Mouse (Mus musculus) intestine, embryonic 16.5 days (tissue): ENCODE data around the gene Macf1. TPM values are rescaled to one million over a fixed set of nuclear protein-coding genes. Genes with fewer than 3 reads are reported as not detected.

ENCODE experiments used
- ATAC-seq: fragments of 200-750 bp; cut with Nextera tagmentation; 2 replicates; pipeline ENCODE4 v1.8.0; 2017; ENCODE audit warnings: moderate TSS enrichment, moderate library complexity
- H3K27ac ChIP-seq: fragments of 300-500 bp; sonication (generic); 2 replicates; pipeline ENCODE4 v1.5.1; 2014; ENCODE audit warnings: mild to moderate bottlenecking, low read length
- H3K27me3 ChIP-seq: fragments of 300-500 bp; sonication (generic); replicated peaks from 2 replicates; pipeline ENCODE4 v1.6.1; 2014; ENCODE audit warnings: low read length, control low read depth, mixed read lengths; ENCODE audit not compliant: control insufficient read depth, insufficient read depth
- H3K36me3 ChIP-seq: fragments of 300-500 bp; sonication (generic); 2 replicates; pipeline ENCODE4 v1.6.1; 2014; ENCODE audit warnings: low read length, control low read depth; ENCODE audit not compliant: control insufficient read depth, insufficient read depth
- H3K4me1 ChIP-seq: fragments of 300-500 bp; sonication (generic); 2 replicates; pipeline ENCODE4 v1.6.1; 2014; ENCODE audit warnings: low read length, control low read depth, mixed read lengths; ENCODE audit not compliant: control insufficient read depth, insufficient read depth
- H3K4me2 ChIP-seq: fragments of 300-500 bp; sonication (generic); 2 replicates; pipeline ENCODE4 v1.6.1; 2014; ENCODE audit warnings: low read depth, low read length, control low read depth
- H3K4me3 ChIP-seq: fragments of 300-500 bp; sonication (generic); 2 replicates; pipeline ENCODE4 v1.5.1; 2014; ENCODE audit warnings: mild to moderate bottlenecking, low read length
- H3K9ac ChIP-seq: fragments of 300-500 bp; sonication (generic); 2 replicates; pipeline ENCODE4 v1.6.1; 2014; ENCODE audit warnings: low read depth, low read length
- H3K9me3 ChIP-seq: fragments of 300-500 bp; sonication (generic); 2 replicates; pipeline ENCODE4 v1.6.1; 2016; ENCODE audit warnings: low read length, control low read depth; ENCODE audit not compliant: control insufficient read depth
- WGBS: fragments of 180-500 bp; shearing (Covaris S2); extraction: QIAGEN DNeasy Blood & Tissue Kit; methylation state at CpG from one replicate; pipeline ENCODE4 v1.1.7; 2014; 5-methylcytosine and 5-hydroxymethylcytosine counted together
- polyA plus RNA-seq: library from polyadenylated mRNA; unstranded; fragments of >200 nt; fragmentation: Nextera tagmentation; extraction: Ambion mirVana; gene quantifications from 2 replicates; pipeline ENCODE4 v1.2.1, GENCODE M21; 2015

The Macf1 gene
- polyA plus RNA-seq, 1 experiment from 2014 or later, result 19.7 TPM

- H3K9ac ChIP-seq, result no peak overlapping the region
These were observed 3.2 kb downstream of the Macf1 start for GRCm38 (mm10) chr4:123680962-123681361.

GRCm38 (mm10) chr4:123677060-123677804, 6.9 kb downstream of the Macf1 start:
- no peak overlapping the region for H3K4me3 ChIP-seq
- no peak overlapping the region for H3K27ac ChIP-seq
- no peaks in the 10 kb centered on the region for H3K4me1 ChIP-seq
- WGBS, result 72% methylated on average over 10 of the region's 10 CpGs
- ATAC-seq, result no peak
- H3K36me3 ChIP-seq, result no peaks in the 10 kb centered on the region
- no peak overlapping the region for H3K4me2 ChIP-seq
- no peak overlapping the region for H3K9ac ChIP-seq
- no peaks in the 10 kb centered on the region for H3K27me3 ChIP-seq
- no peaks in the 10 kb centered on the region for H3K9me3 ChIP-seq

More at GRCm38 (mm10) chr4:123680962-123681361, 3.2 kb downstream of the Macf1 start:
- Histone ChIP-seq H3K27ac (no peak overlapping the region), H3K9me3 (no peaks in the 10 kb centered on the region), H3K4me2 (no peak overlapping the region), H3K27me3 (no peaks in the 10 kb centered on the region; the same call in 1 of the 2 replicates), H3K4me3 (no peak overlapping the region), H3K4me1 (peaks cover 3% of the 10 kb centered on the region), H3K36me3 (no peaks in the 10 kb centered on the region)
- 36% methylated on average over 7 of the region's 7 CpGs for WGBS
- no peak for ATAC-seq

GRCm38 (mm10) chr4:123670598-123670997, 13.6 kb downstream of the Macf1 start:
- ATAC-seq, result no peak

GRCm38 (mm10) chr4:123669696-123670095, 14.5 kb downstream of the Macf1 start:
- Histone ChIP-seq H3K9ac (no peak overlapping the region), H3K27me3 (no peaks in the 10 kb centered on the region), H3K27ac (no peak overlapping the region), H3K9me3 (no peaks in the 10 kb centered on the region), H3K4me3 (no peak overlapping the region), H3K4me2 (no peak overlapping the region), H3K36me3 (no peaks in the 10 kb centered on the region), H3K4me1 (0 out of 2 replicates have a peak, but pooled peaks cover 2% of the 10 kb centered on the region)
- WGBS, result 80% methylated on average over 6 of the region's 6 CpGs
- no peak for ATAC-seq

More at GRCm38 (mm10) chr4:123670598-123670997, 13.6 kb downstream of the Macf1 start:
- Histone ChIP-seq H3K27ac (no peak overlapping the region), H3K9me3 (no peaks in the 10 kb centered on the region), H3K27me3 (no peaks in the 10 kb centered on the region), H3K4me1 (0 out of 2 replicates have a peak, but pooled peaks cover 2% of the 10 kb centered on the region), H3K4me3 (no peak overlapping the region), H3K4me2 (no peak overlapping the region), H3K9ac (no peak overlapping the region), H3K36me3 (no peaks in the 10 kb centered on the region)

- no peak overlapping the region for H3K4me3 ChIP-seq
- no peak overlapping the region for H3K9ac ChIP-seq
- 56% methylated on average over 1 of the region's 1 CpGs for WGBS
- H3K4me1 ChIP-seq, result peaks cover 12% of the 10 kb centered on the region
- H3K27me3 ChIP-seq, result no peaks in the 10 kb centered on the region
- no peak overlapping the region for H3K4me2 ChIP-seq
- no peak overlapping the region for H3K27ac ChIP-seq
- no peaks in the 10 kb centered on the region for H3K9me3 ChIP-seq
- ATAC-seq, result no peak
- no peaks in the 10 kb centered on the region for H3K36me3 ChIP-seq
These were observed 16.8 kb downstream of the Macf1 start for GRCm38 (mm10) chr4:123667260-123667867.

GRCm38 (mm10) chr4:123666517-123666916, 17.6 kb downstream of the Macf1 start:
- peaks cover 17% of the 10 kb centered on the region for H3K4me1 ChIP-seq
- H3K9ac ChIP-seq, result no peak overlapping the region
- no peak overlapping the region for H3K27ac ChIP-seq
- H3K36me3 ChIP-seq, result no peaks in the 10 kb centered on the region
- no peaks in the 10 kb centered on the region for H3K9me3 ChIP-seq
- 88% methylated on average over 1 of the region's 1 CpGs for WGBS
- no peak overlapping the region for H3K4me2 ChIP-seq
- H3K4me3 ChIP-seq, result no peak overlapping the region
- no peak for ATAC-seq
- no peaks in the 10 kb centered on the region for H3K27me3 ChIP-seq

- Histone ChIP-seq H3K4me3 (peak overlapping the region; percentile 98), H3K4me2 (peak overlapping the region; percentile 92), H3K27me3 (no peaks in the 10 kb centered on the region), H3K4me1 (peaks cover 17% of the 10 kb centered on the region), H3K9ac (peak overlapping the region; percentile 88), H3K9me3 (no peaks in the 10 kb centered on the region), H3K27ac (peak overlapping the region; percentile 97), H3K36me3 (no peaks in the 10 kb centered on the region)
- 37% methylated on average over 11 of the region's 11 CpGs for WGBS
- ATAC-seq, result no peak
These were observed 18.4 kb downstream of the Macf1 start for GRCm38 (mm10) chr4:123665681-123666278.

GRCm38 (mm10) chr4:123664951-123665661, 19.1 kb downstream of the Macf1 start:
- no peaks in the 10 kb centered on the region for H3K36me3 ChIP-seq
- WGBS, result under 1% methylated on average over 53 of the region's 58 CpGs
- H3K4me3 ChIP-seq, result peak overlapping the region; percentile 98
- peaks cover 17% of the 10 kb centered on the region for H3K4me1 ChIP-seq
- H3K27me3 ChIP-seq, result no peaks in the 10 kb centered on the region
- peak overlapping the region; percentile 92 for H3K4me2 ChIP-seq
- ATAC-seq, result peak; percentile 35
- peak overlapping the region; percentile 97 for H3K27ac ChIP-seq
- H3K9ac ChIP-seq, result peak overlapping the region; percentile 88
- H3K9me3 ChIP-seq, result no peaks in the 10 kb centered on the region
